Mouse (Mus musculus): ENCODE data around the gene Cnnm2. TPM values are rescaled to one million over a fixed set of nuclear protein-coding genes. Genes with fewer than 3 reads are reported as not detected.
A peak's percentile ranks its signal among the peaks of the same experiment; 100 is the strongest.

Cnnm2 gene
- polyA plus RNA-seq, 1 experiment, result 15.5 TPM

DNA sequence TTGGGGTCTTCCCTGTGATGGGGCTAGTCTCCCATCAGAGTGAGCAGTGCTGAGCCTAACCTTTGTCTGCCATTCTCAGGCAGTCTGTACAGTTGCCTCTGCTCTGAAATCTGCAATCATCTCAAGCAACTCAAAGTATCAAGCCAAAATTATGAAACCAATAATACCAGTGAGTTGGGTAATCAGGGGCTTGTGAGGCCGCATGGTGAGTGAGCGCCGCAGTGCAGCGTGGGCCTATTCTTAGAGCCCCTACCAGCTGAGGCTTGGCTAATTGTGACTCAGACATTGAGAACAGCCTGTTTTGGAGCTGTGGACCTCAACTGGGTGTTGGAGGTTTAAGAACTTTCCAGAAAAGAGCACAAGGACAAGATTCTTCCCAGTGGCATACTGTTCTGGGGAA, 109.7 kb downstream of the Cnnm2 start:
- TF ChIP-seq CTCF (IDR thresholded peaks at IDR 0.05; ENCODE audit: borderline replicate concordance, extremely low read depth, insufficient read depth, insufficient read length) (no peak), POLR2A (IDR thresholded peaks at IDR 0.05; ENCODE audit: borderline replicate concordance, extremely low read depth, insufficient read depth, insufficient read length, poor library complexity, severe bottlenecking) (no peak)
- DNase-seq (ENCODE audit: low read depth), result no peak

DNA sequence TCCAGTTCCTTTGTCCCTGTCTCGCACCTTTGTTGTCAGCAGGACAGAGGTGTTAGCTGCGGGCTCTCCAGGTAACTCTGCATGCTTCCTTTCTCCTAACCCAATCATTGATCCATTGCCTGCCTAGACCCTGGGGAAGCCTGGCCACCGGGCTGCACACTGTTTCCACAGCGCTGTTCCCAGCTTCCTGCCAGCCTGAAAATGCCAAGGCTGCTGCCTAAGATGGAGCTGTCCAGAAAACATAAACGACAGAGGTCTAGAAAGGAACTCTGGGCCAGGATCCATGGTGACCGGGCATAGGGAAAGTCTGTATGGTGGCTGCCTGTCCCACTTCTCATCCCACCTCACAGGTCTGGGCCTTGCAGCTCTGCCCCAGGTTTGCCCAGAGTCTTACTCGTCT, 110.3 kb downstream of the Cnnm2 start:
- TF ChIP-seq CTCF (IDR thresholded peaks at IDR 0.05; ENCODE audit: borderline replicate concordance, extremely low read depth, insufficient read depth, insufficient read length), result no peak
- no peak for TF ChIP-seq POLR2A (IDR thresholded peaks at IDR 0.05; ENCODE audit: borderline replicate concordance, extremely low read depth, insufficient read depth, insufficient read length, poor library complexity, severe bottlenecking)
- DNase-seq (ENCODE audit: low read depth), result no peak

GRCm38 (mm10) chr19:46873924-46874323, 112.5 kb downstream of the Cnnm2 start:
- no peak for TF ChIP-seq POLR2A (IDR thresholded peaks at IDR 0.05; ENCODE audit: borderline replicate concordance, extremely low read depth, insufficient read depth, insufficient read length, poor library complexity, severe bottlenecking)
- no peak for TF ChIP-seq CTCF (IDR thresholded peaks at IDR 0.05; ENCODE audit: borderline replicate concordance, extremely low read depth, insufficient read depth, insufficient read length)

GRCm38 (mm10) chr19:46875790-46876189, 114.4 kb downstream of the Cnnm2 start:
- TF ChIP-seq CTCF (IDR thresholded peaks at IDR 0.05; ENCODE audit: borderline replicate concordance, extremely low read depth, insufficient read depth, insufficient read length), result peak; percentile 84
- TF ChIP-seq POLR2A (IDR thresholded peaks at IDR 0.05; ENCODE audit: borderline replicate concordance, extremely low read depth, insufficient read depth, insufficient read length, poor library complexity, severe bottlenecking), result no peak
- peak; percentile 82 for DNase-seq (ENCODE audit: low read depth)

More at GRCm38 (mm10) chr19:46873924-46874323, 112.5 kb downstream of the Cnnm2 start:
- no peak for DNase-seq (ENCODE audit: low read depth)

- TF ChIP-seq CTCF (IDR thresholded peaks at IDR 0.05; ENCODE audit: borderline replicate concordance, extremely low read depth, insufficient read depth, insufficient read length) (no peak), POLR2A (IDR thresholded peaks at IDR 0.05; ENCODE audit: borderline replicate concordance, extremely low read depth, insufficient read depth, insufficient read length, poor library complexity, severe bottlenecking) (no peak)
- no peak for DNase-seq (ENCODE audit: low read depth)
Measured at GRCm38 (mm10) chr19:46877886-46878285, 116.5 kb downstream of the Cnnm2 start.

DNA sequence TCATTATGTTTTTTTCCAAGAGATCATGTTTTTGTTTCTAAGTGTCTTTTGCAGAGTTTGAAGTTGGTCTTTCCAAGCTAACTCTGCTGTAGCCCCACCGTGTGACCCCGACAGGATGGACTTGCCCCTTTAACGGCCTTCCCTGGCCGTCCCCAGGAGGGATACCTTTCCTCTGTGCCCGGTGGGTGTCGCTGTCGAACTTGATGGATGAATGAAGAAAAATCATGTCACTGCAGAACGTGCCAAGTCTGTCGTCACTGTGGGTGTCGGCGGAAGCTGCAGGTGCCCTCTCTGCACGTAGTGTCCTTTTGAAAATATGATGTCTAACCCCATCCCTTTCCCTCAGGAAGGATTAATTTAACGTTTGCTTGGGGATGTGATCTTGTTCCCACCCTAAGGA, 117.0 kb downstream of the Cnnm2 start:
- TF ChIP-seq POLR2A (IDR thresholded peaks at IDR 0.05; ENCODE audit: borderline replicate concordance, extremely low read depth, insufficient read depth, insufficient read length, poor library complexity, severe bottlenecking) (no peak), CTCF (IDR thresholded peaks at IDR 0.05; ENCODE audit: borderline replicate concordance, extremely low read depth, insufficient read depth, insufficient read length) (peak; percentile 33; the same call in 1 of the 2 replicates)
- peak; percentile 72 for DNase-seq (ENCODE audit: low read depth)

- TF ChIP-seq POLR2A (IDR thresholded peaks at IDR 0.05; ENCODE audit: borderline replicate concordance, extremely low read depth, insufficient read depth, insufficient read length, poor library complexity, severe bottlenecking) (no peak), CTCF (IDR thresholded peaks at IDR 0.05; ENCODE audit: borderline replicate concordance, extremely low read depth, insufficient read depth, insufficient read length) (no peak)
Measured at GRCm38 (mm10) chr19:46879876-46880275, 118.5 kb downstream of the Cnnm2 start.

DNA sequence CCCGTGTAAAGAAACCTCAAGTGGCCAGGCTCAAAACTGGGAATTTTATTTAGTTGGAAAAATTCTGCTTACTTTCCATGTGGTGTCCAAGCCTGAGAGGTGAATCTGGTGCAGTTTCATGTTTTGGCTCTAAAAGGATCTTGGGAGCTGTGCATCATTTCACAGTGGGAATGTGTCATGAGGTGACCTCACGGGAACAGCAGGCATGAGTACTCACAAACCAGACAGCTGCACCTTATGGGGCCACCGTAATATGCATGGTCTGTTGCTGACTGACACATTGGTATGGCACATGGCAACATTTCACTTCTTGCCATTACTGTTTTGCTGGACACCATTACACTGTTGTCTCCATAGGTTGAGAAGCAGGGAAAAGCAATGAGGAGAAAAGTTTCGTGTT, 124.0 kb downstream of the Cnnm2 start:
- TF ChIP-seq POLR2A (IDR thresholded peaks at IDR 0.05; ENCODE audit: borderline replicate concordance, extremely low read depth, insufficient read depth, insufficient read length, poor library complexity, severe bottlenecking), result no peak
- TF ChIP-seq CTCF (IDR thresholded peaks at IDR 0.05; ENCODE audit: borderline replicate concordance, extremely low read depth, insufficient read depth, insufficient read length), result no peak
- DNase-seq (ENCODE audit: low read depth), result no peak

More at GRCm38 (mm10) chr19:46879876-46880275, 118.5 kb downstream of the Cnnm2 start:
- DNase-seq (ENCODE audit: low read depth), result no peak

- no peak for DNase-seq (ENCODE audit: low read depth)
- TF ChIP-seq CTCF (IDR thresholded peaks at IDR 0.05; ENCODE audit: borderline replicate concordance, extremely low read depth, insufficient read depth, insufficient read length) (no peak), POLR2A (IDR thresholded peaks at IDR 0.05; ENCODE audit: borderline replicate concordance, extremely low read depth, insufficient read depth, insufficient read length, poor library complexity, severe bottlenecking) (no peak)
Measured at GRCm38 (mm10) chr19:46886826-46887225, 125.4 kb downstream of the Cnnm2 start.

DNA sequence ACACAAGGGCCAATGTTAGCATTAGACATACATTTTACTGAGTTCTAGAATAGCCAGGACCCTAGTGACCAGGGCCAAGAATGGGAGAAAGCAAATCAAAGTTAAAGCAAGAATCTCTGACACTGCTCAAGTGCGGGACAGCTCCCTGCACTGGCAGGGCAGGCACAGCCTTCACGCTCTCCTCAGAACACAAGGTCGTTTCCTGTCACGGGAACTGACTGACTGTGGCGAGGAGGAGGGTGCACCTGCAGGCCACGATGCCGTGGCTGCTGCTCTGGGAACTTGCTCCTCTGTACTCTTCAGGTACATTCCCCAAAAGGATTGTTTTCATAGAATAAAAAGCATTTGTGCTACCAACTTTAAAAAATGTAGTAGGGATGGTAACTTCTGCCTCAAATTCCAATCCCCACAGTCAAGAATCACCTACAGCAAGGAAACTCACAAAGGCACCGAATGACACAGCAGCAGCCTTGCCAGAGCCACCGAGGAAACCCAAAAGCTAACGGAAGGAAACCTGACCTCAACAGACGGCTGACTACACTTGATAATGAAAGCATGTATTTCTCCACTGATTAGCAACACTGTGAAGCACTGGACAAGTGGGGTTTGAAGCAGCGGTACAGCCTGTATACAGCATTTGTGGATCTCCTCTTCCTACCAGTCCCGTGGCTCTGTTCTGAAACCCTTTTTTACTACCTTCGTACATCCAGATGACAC, 126.6 kb downstream of the Cnnm2 start:
- DNase-seq (ENCODE audit: low read depth), result no peak
- TF ChIP-seq POLR2A (IDR thresholded peaks at IDR 0.05; ENCODE audit: borderline replicate concordance, extremely low read depth, insufficient read depth, insufficient read length, poor library complexity, severe bottlenecking) (no peak), CTCF (IDR thresholded peaks at IDR 0.05; ENCODE audit: borderline replicate concordance, extremely low read depth, insufficient read depth, insufficient read length) (no peak)

GRCm38 (mm10) chr19:46889666-46890065, 128.3 kb downstream of the Cnnm2 start:
- TF ChIP-seq POLR2A (IDR thresholded peaks at IDR 0.05; ENCODE audit: borderline replicate concordance, extremely low read depth, insufficient read depth, insufficient read length, poor library complexity, severe bottlenecking) (no peak), CTCF (IDR thresholded peaks at IDR 0.05; ENCODE audit: borderline replicate concordance, extremely low read depth, insufficient read depth, insufficient read length) (no peak)
- no peak for DNase-seq (ENCODE audit: low read depth)

DNA sequence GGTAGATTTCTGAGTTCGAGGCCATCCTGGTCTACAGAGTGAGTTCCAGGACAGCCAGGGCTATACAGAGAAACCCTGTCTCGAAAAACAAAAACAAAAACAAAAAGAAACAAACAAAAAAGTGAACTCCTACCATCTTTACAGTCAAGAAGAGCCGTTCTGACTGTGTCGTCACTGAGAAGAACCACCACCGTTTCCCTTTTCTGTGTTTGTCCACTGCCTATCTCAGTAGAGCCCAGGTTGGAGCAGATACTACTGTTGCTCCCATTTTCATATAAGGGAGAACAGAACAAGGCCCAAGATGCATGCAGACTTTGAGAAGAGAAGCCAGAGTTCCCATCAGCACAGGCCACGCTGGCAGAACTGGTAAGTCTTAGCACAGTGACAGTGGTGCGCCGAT, 129.3 kb downstream of the Cnnm2 start:
- TF ChIP-seq CTCF (IDR thresholded peaks at IDR 0.05; ENCODE audit: borderline replicate concordance, extremely low read depth, insufficient read depth, insufficient read length) (no peak), POLR2A (IDR thresholded peaks at IDR 0.05; ENCODE audit: borderline replicate concordance, extremely low read depth, insufficient read depth, insufficient read length, poor library complexity, severe bottlenecking) (no peak)
- no peak for DNase-seq (ENCODE audit: low read depth)
